Comparison of ENCODE assay signal across 8 mouse cellular contexts in genomic region chr11:102308979-102309378, GRCm38 (mm10). TPM values are rescaled to one million over a fixed set of nuclear protein-coding genes. Genes with fewer than 3 reads are reported as not detected.
DNase-seq lines count a peak whose midpoint lies in the region; ATAC-seq and TF ChIP-seq lines count a peak whose summit lies in the region.

No protein-coding gene starts in this region.

- H3K27ac ChIP-seq in forebrain, embryonic 15.5 days (replicated peaks): peak overlapping the region; percentile 54
- peak overlapping the region; percentile 30; the same call in 1 of the 2 replicates for H3K27ac ChIP-seq in neural tube, embryonic 14.5 days (ENCODE audit: low read depth, low read length)
- H3K27ac ChIP-seq in testis, adult 2 months (ENCODE audit: control insufficient read depth, insufficient read depth, low read depth, low read length): peak overlapping the region; percentile 7; the same call in 1 of the 2 replicates

- peak; percentile 92 for DNase-seq in G1E (ENCODE audit: low spot score)
- DNase-seq in cerebellum, adult 11-12 months: peak; percentile 93
- DNase-seq in heart, postnatal 25 days (ENCODE audit: low spot score): peak; percentile 94
- peak; percentile 95 to 97 for DNase-seq in layer of hippocampus, adult 18-20 months (ENCODE audit: low spot score in 2 of 2)
- DNase-seq in lung, adult 18-20 months: peak; percentile 97 to 98

- peak overlapping the region; percentile 24; the same call in 1 of the 2 replicates for H3K9ac ChIP-seq in forebrain, embryonic 15.5 days (replicated peaks)
- no peak overlapping the region for H3K9ac ChIP-seq in neural tube, embryonic 14.5 days (replicated peaks; ENCODE audit: low read depth, low read length)

- peak overlapping the region; percentile 69 for H3K4me3 ChIP-seq in G1E (ENCODE audit: low read depth, low read length)
- peak overlapping the region; percentile 28 for H3K4me3 ChIP-seq in forebrain, embryonic 15.5 days
- peak overlapping the region; percentile 6; the same call in 1 of the 2 replicates for H3K4me3 ChIP-seq in neural tube, embryonic 14.5 days (ENCODE audit: low read depth, low read length)
- H3K4me3 ChIP-seq in testis, adult 2 months (ENCODE audit: control insufficient read depth, low read depth, low read length): peak overlapping the region; percentile 84

- H3K4me2 ChIP-seq in forebrain, embryonic 15.5 days (replicated peaks): peak overlapping the region; percentile 44
- H3K4me2 ChIP-seq in neural tube, embryonic 14.5 days (ENCODE audit: low read depth, low read length): peak overlapping the region; percentile 35

- ATAC-seq in G1E (ENCODE audit: extremely low read depth, insufficient number of reproducible peaks, low FRiP score, poor library complexity, severe bottlenecking): peak; percentile 94
- peak; percentile 92 for ATAC-seq in forebrain, embryonic 15.5 days (replicated peaks)
- ATAC-seq in neural tube, embryonic 14.5 days (ENCODE audit: low read depth): peak; percentile 90

- H3K9me3 ChIP-seq in G1E (replicated peaks): no peaks in the 10 kb centered on the region
- no peaks in the 10 kb centered on the region for H3K9me3 ChIP-seq in forebrain, embryonic 15.5 days
- no peaks in the 10 kb centered on the region for H3K9me3 ChIP-seq in neural tube, embryonic 14.5 days (ENCODE audit: control insufficient read depth, low read length)

- TF ChIP-seq POLR2A in testis, adult 2 months (IDR thresholded peaks at IDR 0.05; ENCODE audit: control insufficient read depth, low read depth, low read length): peak; percentile 47

- TF ChIP-seq CTCF in G1E (IDR thresholded peaks at IDR 0.05; ENCODE audit: low read depth, low read length): peak; percentile 79
- TF ChIP-seq CTCF in testis, adult 2 months (IDR thresholded peaks at IDR 0.05; ENCODE audit: control insufficient read depth, insufficient read depth, insufficient replicate concordance, low read depth, low read length): peak; percentile 97

- peaks cover 77% of the 10 kb centered on the region for H3K4me1 ChIP-seq in G1E (ENCODE audit: insufficient read depth, low read depth, low read length)
- peaks cover 15% of the 10 kb centered on the region for H3K4me1 ChIP-seq in forebrain, embryonic 15.5 days
- H3K4me1 ChIP-seq in neural tube, embryonic 14.5 days (ENCODE audit: control insufficient read depth, insufficient read depth, low read length): peaks cover 4% of the 10 kb centered on the region; the same call in 1 of the 2 replicates
- peaks cover 30% of the 10 kb centered on the region for H3K4me1 ChIP-seq in testis, adult 2 months (ENCODE audit: control insufficient read depth, insufficient read depth, low read length)

- WGBS in forebrain, embryonic 15.5 days: under 1% methylated on average over 27 of the region's 27 CpGs
- under 1% methylated on average over 27 of the region's 27 CpGs for WGBS in neural tube, embryonic 14.5 days

- no peaks in the 10 kb centered on the region for H3K27me3 ChIP-seq in G1E (ENCODE audit: insufficient read depth, low read length)
- no peaks in the 10 kb centered on the region for H3K27me3 ChIP-seq in forebrain, embryonic 15.5 days
- H3K27me3 ChIP-seq in neural tube, embryonic 14.5 days (ENCODE audit: control insufficient read depth, insufficient read depth, low read length): no peaks in the 10 kb centered on the region
- H3K27me3 ChIP-seq in testis, adult 2 months (ENCODE audit: control insufficient read depth, insufficient read depth, low read length): no peaks in the 10 kb centered on the region

- peaks cover 99% of the 10 kb centered on the region for H3K36me3 ChIP-seq in G1E (replicated peaks)
- peaks cover 60% of the 10 kb centered on the region for H3K36me3 ChIP-seq in forebrain, embryonic 15.5 days
- H3K36me3 ChIP-seq in neural tube, embryonic 14.5 days (ENCODE audit: control insufficient read depth, insufficient read depth, low read length): peaks cover 56% of the 10 kb centered on the region
- H3K36me3 ChIP-seq in testis, adult 2 months (ENCODE audit: control insufficient read depth, insufficient read depth, low read length): no peaks in the 10 kb centered on the region

- intact Hi-C loops in heart, postnatal 25 days (cut with DNase I): loop anchor here (1.0 to 2.0 kb wide), 2 partner anchors 102 to 122 kb away; partner anchors contain the start of gene Grn

RNA-seq across cellular contexts. Expression of gene Ubtf, which starts 10.6 kb away (rescaled TPM):
- 69.7 and 74.7 TPM in 2 replicates for total RNA-seq in G1E (2014; fragmentation: Nextera tagmentation)
- total RNA-seq in G1E (2017): 133 and 151 TPM in 2 replicates
- polyA plus RNA-seq in G1E (2012): 179 and 180 TPM in 2 replicates
- 105 and 107 TPM in 2 replicates for polyA plus RNA-seq in forebrain, embryonic 15.5 days (2015; fragmentation: Nextera tagmentation; extraction: Ambion mirVana)
- 10 to 100 TPM; 56.7 to 57.3 TPM for total RNA-seq in heart, postnatal 25 days (2021)
- total RNA-seq in layer of hippocampus, adult 18-20 months (2021): 100 to 1,000 TPM; 131 to 135 TPM
- polyA plus RNA-seq in neural tube, embryonic 14.5 days (2014; fragmentation: Nextera tagmentation; extraction: Ambion mirVana): 70.3 and 81.9 TPM in 2 replicates
- polyA plus RNA-seq in testis, adult 2 months (2012; rRNA removed): 8.6 and 8.9 TPM in 2 replicates

RNA-seq across cellular contexts. Expression of gene Atxn7l3, which starts 12.5 kb away (rescaled TPM):
- total RNA-seq in G1E (2014; fragmentation: Nextera tagmentation) (24.4 and 29.9 TPM in 2 replicates), G1E (2017) (24.0 and 24.7 TPM in 2 replicates)
- 60.0 and 65.2 TPM in 2 replicates for polyA plus RNA-seq in G1E (2012)
- 27.6 and 29.5 TPM in 2 replicates for polyA plus RNA-seq in forebrain, embryonic 15.5 days (2015; fragmentation: Nextera tagmentation; extraction: Ambion mirVana)
- 10 to 100 TPM; 21.1 to 21.7 TPM for total RNA-seq in heart, postnatal 25 days (2021)
- total RNA-seq in layer of hippocampus, adult 18-20 months (2021): 100 to 1,000 TPM; 168 to 171 TPM
- 36.5 and 36.7 TPM in 2 replicates for polyA plus RNA-seq in neural tube, embryonic 14.5 days (2014; fragmentation: Nextera tagmentation; extraction: Ambion mirVana)
- 16.8 and 17.8 TPM in 2 replicates for polyA plus RNA-seq in testis, adult 2 months (2012; rRNA removed)

RNA-seq across cellular contexts. Expression of gene Tmub2, which starts 24.2 kb away (rescaled TPM):
- total RNA-seq in G1E (2014; fragmentation: Nextera tagmentation) (17.9 and 24.4 TPM in 2 replicates), G1E (2017) (30.3 and 32.4 TPM in 2 replicates)
- 27.2 and 27.6 TPM in 2 replicates for polyA plus RNA-seq in G1E (2012)
- polyA plus RNA-seq in forebrain, embryonic 15.5 days (2015; fragmentation: Nextera tagmentation; extraction: Ambion mirVana): 73.1 and 73.4 TPM in 2 replicates
- total RNA-seq in heart, postnatal 25 days (2021): 10 to 100 TPM; 20.7 to 23.3 TPM
- total RNA-seq in layer of hippocampus, adult 18-20 months (2021): 10 to 100 TPM; 62.3 to 67.6 TPM
- 86.9 and 88.6 TPM in 2 replicates for polyA plus RNA-seq in neural tube, embryonic 14.5 days (2014; fragmentation: Nextera tagmentation; extraction: Ambion mirVana)
- 32.6 and 35.2 TPM in 2 replicates for polyA plus RNA-seq in testis, adult 2 months (2012; rRNA removed)

RNA-seq across cellular contexts. Expression of gene Asb16, which starts 40.4 kb away (rescaled TPM):
- total RNA-seq in G1E (2014; fragmentation: Nextera tagmentation) (not detected in 2 replicates), G1E (2017) (0.05 TPM in 1 of 2 replicates, not detected in the other)
- polyA plus RNA-seq in G1E (2012): not detected in 2 replicates
- polyA plus RNA-seq in forebrain, embryonic 15.5 days (2015; fragmentation: Nextera tagmentation; extraction: Ambion mirVana): not detected in 2 replicates
- total RNA-seq in heart, postnatal 25 days (2021): under 1 TPM; 0.61 to 0.68 TPM
- total RNA-seq in layer of hippocampus, adult 18-20 months (2021): 1 to 10 TPM; 2.3 to 2.9 TPM
- 0.12 and 0.23 TPM in 2 replicates for polyA plus RNA-seq in neural tube, embryonic 14.5 days (2014; fragmentation: Nextera tagmentation; extraction: Ambion mirVana)
- 0.10 and 0.11 TPM in 2 replicates for polyA plus RNA-seq in testis, adult 2 months (2012; rRNA removed)

RNA-seq across cellular contexts. Expression of gene Slc4a1, which starts 57.0 kb away (rescaled TPM):
- 5.9 and 596 TPM in 2 replicates for total RNA-seq in G1E (2014; fragmentation: Nextera tagmentation)
- total RNA-seq in G1E (2017): 1.1 and 1.5 TPM in 2 replicates
- 2.3 and 2.9 TPM in 2 replicates for polyA plus RNA-seq in G1E (2012)
- 1.9 and 2.6 TPM in 2 replicates for polyA plus RNA-seq in forebrain, embryonic 15.5 days (2015; fragmentation: Nextera tagmentation; extraction: Ambion mirVana)
- total RNA-seq in heart, postnatal 25 days (2021): 1 to 10 TPM; 5.3 to 9.5 TPM
- total RNA-seq in layer of hippocampus, adult 18-20 months (2021): under 1 TPM; 0.30 to 0.41 TPM
- polyA plus RNA-seq in neural tube, embryonic 14.5 days (2014; fragmentation: Nextera tagmentation; extraction: Ambion mirVana): 1.6 and 2.4 TPM in 2 replicates
- not detected in 2 replicates for polyA plus RNA-seq in testis, adult 2 months (2012; rRNA removed)

Comparison
In these comparisons a context has a peak if more than half of its experiments do, and no peak if none do; other contexts are left out.
1. Peak in every context shown above with its lines: DNase-seq, ATAC-seq, H3K4me3 ChIP-seq and H3K27ac ChIP-seq.
2. H3K4me3 ChIP-seq: peak in every context shown above with its lines; median percentile 84 in testis, adult 2 months; 69 in G1E; 28 in forebrain, embryonic 15.5 days; 6 in neural tube, embryonic 14.5 days.